Mouse (Mus musculus) frontal cortex, postnatal 36 days (tissue): ENCODE data around the gene Gm45213.
"Not testable (repeated sequence)": the region's sequence is repeated elsewhere in the genome, so short reads cannot be mapped to it uniquely, and the experiment has no call there.

Experiments
- DNase-seq, 2 experiments: peaks; one replicate each; pipeline ENCODE4 v3.0.0; 2022; ENCODE audit warnings: low spot score in 2 of 2

Gm45213 gene

GRCm38 (mm10) chr7:66048446-66049230, 5.2 kb downstream of the Gm45213 start:
- no peak for DNase-seq

- no peak for DNase-seq
These were observed 10.6 kb downstream of the Gm45213 start for GRCm38 (mm10) chr7:66053946-66054483.

- not testable (repeated sequence) for DNase-seq
These were observed 12.0 kb downstream of the Gm45213 start for GRCm38 (mm10) chr7:66055356-66055755.

- no peak for DNase-seq
These were observed 15.3 kb downstream of the Gm45213 start, which contains the start of gene Snrpa1 for GRCm38 (mm10) chr7:66058703-66059102. Gene Snrpa1, plus strand, starts transcription at chr7:66059003.

- DNase-seq, result peak; percentile 87 to 91
These were observed 16.9 kb downstream of the Gm45213 start for GRCm38 (mm10) chr7:66060066-66060956.

- no peak for DNase-seq
These were observed 17.7 kb downstream of the Gm45213 start for GRCm38 (mm10) chr7:66061057-66061456.

GRCm38 (mm10) chr7:66076411-66076810, 33.0 kb downstream of the Gm45213 start:
- no peak for DNase-seq

GRCm38 (mm10) chr7:66079364-66080230, 36.2 kb downstream of the Gm45213 start, which contains the start of gene Selenos:
Gene Selenos, plus strand, starts transcription at chr7:66079649.
- DNase-seq, result peak; percentile 92 to 96

GRCm38 (mm10) chr7:66080231-66080613, 36.8 kb downstream of the Gm45213 start:
- no peak for DNase-seq

- DNase-seq, result no peak
These were observed 40.4 kb downstream of the Gm45213 start for GRCm38 (mm10) chr7:66083757-66084156.

- DNase-seq, result no peak
These were observed 41.1 kb downstream of the Gm45213 start for GRCm38 (mm10) chr7:66084546-66084945.

GRCm38 (mm10) chr7:66087652-66088051, 44.2 kb downstream of the Gm45213 start:
- DNase-seq, result peak; percentile 41 to 77

- DNase-seq, result peak; percentile 33 to 39
These were observed 44.7 kb downstream of the Gm45213 start for GRCm38 (mm10) chr7:66088077-66088476.

- DNase-seq, result no peak
These were observed 47.3 kb downstream of the Gm45213 start for GRCm38 (mm10) chr7:66090676-66091190.

- DNase-seq, result no peak
These were observed 48.2 kb downstream of the Gm45213 start for GRCm38 (mm10) chr7:66091553-66091952.

GRCm38 (mm10) chr7:66092656-66093055, 49.3 kb downstream of the Gm45213 start:
- no peak for DNase-seq

GRCm38 (mm10) chr7:66094141-66094540, 50.7 kb downstream of the Gm45213 start:
- no peak for DNase-seq

GRCm38 (mm10) chr7:66098803-66099202, 55.4 kb downstream of the Gm45213 start:
- no peak for DNase-seq

- DNase-seq, result no peak
These were observed 58.5 kb downstream of the Gm45213 start for GRCm38 (mm10) chr7:66101866-66102265.

- DNase-seq, result no peak
These were observed 61.1 kb downstream of the Gm45213 start for GRCm38 (mm10) chr7:66104531-66104930.

- DNase-seq, result no peak
These were observed 62.4 kb downstream of the Gm45213 start for GRCm38 (mm10) chr7:66105771-66106170.
